Mouse (Mus musculus) ES-E14 (cell line): ENCODE measurements at regions not wholly inside any gene's neighbourhood (a gene's known extent, or its start where the extent isn't known, plus 50 kb on each side); places are given as distances from the start of the nearest gene placed in this dataset.

Experiments
- CHD2 ChIP-seq: IDR thresholded peaks from 2 replicates; pipeline ENCODE4 v1.6.1; 2014; ENCODE audit warnings: mild to moderate bottlenecking, low read depth, low read length, inconsistent platforms
- ZC3H11A ChIP-seq: IDR thresholded peaks from 2 replicates; pipeline ENCODE4 v1.6.1; 2012; ENCODE audit warnings: low read depth, mild to moderate bottlenecking, inconsistent platforms, low read length, borderline replicate concordance

DNA sequence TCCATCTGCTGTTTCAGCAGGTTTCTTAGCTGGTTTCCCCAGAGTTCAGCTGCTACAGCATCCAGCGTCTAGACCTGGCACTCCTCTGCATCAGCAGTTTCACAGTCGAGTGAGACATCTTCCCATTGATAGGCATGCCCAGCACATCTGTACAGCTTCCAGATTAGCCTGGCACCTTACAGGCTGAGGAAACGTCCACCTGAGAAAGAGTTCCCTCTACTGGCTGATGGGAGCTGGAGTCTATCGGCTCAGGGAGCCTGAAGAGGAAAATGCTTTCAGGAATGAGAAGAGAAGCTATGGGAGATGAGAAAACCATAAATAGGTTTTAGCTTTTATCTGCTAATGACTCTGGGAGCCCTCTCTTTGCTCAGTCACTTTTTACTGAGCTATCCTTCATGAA is 199.4 kb downstream of the Snx10 start:
- TF ChIP-seq CHD2, result no peak
- no peak for TF ChIP-seq ZC3H11A
